Mouse (Mus musculus) hindbrain, embryonic 11.5 days (tissue): ENCODE measurements at regions not wholly inside any gene's neighbourhood (a gene's known extent, or its start where the extent isn't known, plus 50 kb on each side); places are given as distances from the start of the nearest gene placed in this dataset.

Source experiments
- ATAC-seq: fragments of 200-750 bp; cut with Nextera tagmentation; 2 replicates; pipeline ENCODE4 v1.8.0; 2017; ENCODE audit warnings: mild to moderate bottlenecking, moderate TSS enrichment, moderate library complexity; ENCODE audit not compliant: low FRiP score
- DNase-seq: peaks from one replicate; pipeline ENCODE4 v3.0.0-alpha.2; 2015; ENCODE audit warnings: low spot score
- H3K27ac ChIP-seq: fragments of 300-500 bp; sonication (generic); 2 replicates; pipeline ENCODE4 v1.5.1; 2014; ENCODE audit warnings: mild to moderate bottlenecking, low read depth, low read length
- H3K27me3 ChIP-seq: fragments of 300-500 bp; sonication (generic); 2 replicates; pipeline ENCODE4 v1.6.1; 2014; ENCODE audit warnings: mild to moderate bottlenecking, low read length, moderate library complexity, mixed read lengths; ENCODE audit not compliant: control insufficient read depth, insufficient read depth
- H3K36me3 ChIP-seq: fragments of 300-500 bp; sonication (generic); 2 replicates; pipeline ENCODE4 v1.6.1; 2014; ENCODE audit warnings: mild to moderate bottlenecking, low read length, moderate library complexity, mixed read lengths; ENCODE audit not compliant: control insufficient read depth, insufficient read depth
- H3K4me1 ChIP-seq: fragments of 300-500 bp; sonication (generic); replicated peaks from 2 replicates; pipeline ENCODE4 v1.6.1; 2014; ENCODE audit warnings: low read length, mixed read lengths; ENCODE audit not compliant: control insufficient read depth, insufficient read depth
- H3K4me2 ChIP-seq: fragments of 300-500 bp; sonication (generic); replicated peaks from 2 replicates; pipeline ENCODE4 v1.6.1; 2014; ENCODE audit warnings: mild to moderate bottlenecking, low read depth, low read length
- H3K4me3 ChIP-seq: fragments of 300-500 bp; sonication (generic); 2 replicates; pipeline ENCODE4 v1.5.1; 2014; ENCODE audit warnings: low read depth, low read length
- H3K9ac ChIP-seq: fragments of 300-500 bp; sonication (generic); 2 replicates; pipeline ENCODE4 v1.6.1; 2014; ENCODE audit warnings: low read depth, low read length
- H3K9me3 ChIP-seq: fragments of 300-500 bp; sonication (generic); 2 replicates; pipeline ENCODE4 v1.6.1; 2016; ENCODE audit warnings: low read length; ENCODE audit not compliant: control insufficient read depth
- WGBS: fragments of 180-500 bp; shearing (Covaris S2); extraction: QIAGEN DNeasy Blood & Tissue Kit; methylation state at CpG from one replicate; pipeline ENCODE4 v1.1.7; 2014; 5-methylcytosine and 5-hydroxymethylcytosine counted together

DNA sequence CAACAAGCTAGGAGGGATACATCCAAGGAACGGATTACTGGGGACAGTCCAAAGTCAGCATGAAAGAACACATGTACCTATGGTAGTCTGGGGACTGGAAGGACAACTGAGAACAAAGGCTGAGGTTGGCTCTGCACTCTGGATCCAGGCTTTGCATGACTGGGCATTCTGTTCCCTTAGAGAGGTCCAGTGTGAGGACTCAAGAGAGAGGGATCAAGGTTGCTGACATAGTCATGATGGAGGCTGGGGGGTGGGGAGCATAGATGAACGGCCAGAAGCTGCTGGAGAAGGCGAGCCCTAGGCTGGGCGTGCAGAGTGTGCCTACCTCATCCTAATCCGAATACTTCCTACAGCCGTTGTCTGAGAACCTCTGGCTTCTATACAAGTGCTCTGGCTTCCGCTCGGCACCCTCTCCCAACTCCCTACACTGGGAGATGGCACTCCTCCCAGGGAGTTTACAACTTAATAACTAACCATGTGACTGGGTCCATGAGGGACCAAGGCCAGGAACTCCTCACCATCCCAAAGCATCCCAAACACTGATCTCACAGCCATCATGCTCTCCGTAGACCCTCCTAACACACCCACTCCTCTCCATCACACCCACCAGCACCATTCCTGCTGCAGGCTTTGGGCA is 75.7 kb upstream of the Tle3 start:
- no peaks in the 10 kb centered on the region for H3K27me3 ChIP-seq
- no peaks in the 10 kb centered on the region for H3K36me3 ChIP-seq
- H3K9me3 ChIP-seq, result no peaks in the 10 kb centered on the region
- WGBS, result 95% methylated on average over 9 of the region's 9 CpGs
- H3K4me2 ChIP-seq, result no peak overlapping the region
- H3K4me1 ChIP-seq, result peaks cover 9% of the 10 kb centered on the region
- H3K9ac ChIP-seq, result no peak overlapping the region
- H3K4me3 ChIP-seq, result no peak overlapping the region
- ATAC-seq (no peak), DNase-seq (no peak)
- no peak overlapping the region for H3K27ac ChIP-seq

- Histone ChIP-seq H3K27ac (no peak overlapping the region), H3K9ac (no peak overlapping the region), H3K4me1 (peaks cover 9% of the 10 kb centered on the region), H3K4me2 (no peak overlapping the region), H3K9me3 (no peaks in the 10 kb centered on the region), H3K4me3 (no peak overlapping the region), H3K36me3 (no peaks in the 10 kb centered on the region), H3K27me3 (no peaks in the 10 kb centered on the region)
- ATAC-seq, result no peak
- no peak for DNase-seq
- 64% methylated on average over 4 of the region's 4 CpGs for WGBS
Measured at GRCm38 (mm10) chr9:61297385-61297784, 74.8 kb upstream of the Tle3 start.

DNA sequence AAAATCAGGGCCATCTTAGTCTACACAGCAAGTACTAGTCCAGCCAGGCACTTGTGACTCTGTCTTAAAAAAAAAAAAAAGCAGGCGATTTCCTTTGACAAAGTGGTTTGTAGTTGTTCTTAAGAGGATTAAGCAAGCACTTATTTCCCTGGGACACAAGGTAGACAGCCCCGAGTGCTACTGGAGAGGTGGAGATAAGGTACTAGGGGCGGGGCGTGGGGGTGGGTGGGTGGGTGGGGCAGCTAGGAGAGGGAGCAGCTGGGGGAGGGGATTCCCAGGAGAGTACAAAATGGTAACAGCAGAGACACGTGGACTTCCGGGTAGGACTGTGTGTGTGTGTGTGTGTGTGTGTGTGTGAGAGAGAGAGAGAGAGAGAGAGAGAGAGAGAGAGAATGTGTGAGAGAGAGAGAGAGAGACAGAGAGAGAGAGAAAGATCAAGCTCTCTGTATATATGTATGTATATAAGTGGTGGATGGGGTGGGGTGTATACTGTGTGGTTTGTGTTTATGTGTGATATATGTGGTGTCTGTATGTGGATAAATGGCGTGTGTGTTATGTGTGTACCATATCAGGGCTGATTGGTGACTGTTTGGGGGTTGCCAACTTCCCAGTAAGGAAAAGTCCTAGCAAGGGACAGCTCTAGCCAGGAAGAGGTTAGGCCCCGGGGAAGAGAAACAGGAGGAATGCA is 72.1 kb upstream of the Tle3 start:
- no peak overlapping the region for H3K9ac ChIP-seq
- no peaks in the 10 kb centered on the region for H3K36me3 ChIP-seq
- 67% methylated on average over 6 of the region's 8 CpGs for WGBS
- no peak for DNase-seq
- H3K9me3 ChIP-seq, result no peaks in the 10 kb centered on the region
- no peak for ATAC-seq
- H3K4me1 ChIP-seq, result 0 out of 2 replicates have a peak, but pooled peaks cover 2% of the 10 kb centered on the region
- H3K27me3 ChIP-seq, result no peaks in the 10 kb centered on the region
- no peak overlapping the region for H3K27ac ChIP-seq
- H3K4me2 ChIP-seq, result no peak overlapping the region
- H3K4me3 ChIP-seq, result no peak overlapping the region

- WGBS, result 82% methylated on average over 8 of the region's 8 CpGs
- 0 out of 2 replicates have a peak, but pooled peaks cover 2% of the 10 kb centered on the region for H3K4me1 ChIP-seq
Measured at GRCm38 (mm10) chr9:61301070-61301469, 71.1 kb upstream of the Tle3 start.

GRCm38 (mm10) chr9:61302724-61303123 is 69.4 kb upstream of the Tle3 start:
- no peaks in the 10 kb centered on the region for H3K9me3 ChIP-seq
- H3K4me2 ChIP-seq, result no peak overlapping the region
- WGBS, result 13% methylated on average over 5 of the region's 5 CpGs
- no peaks in the 10 kb centered on the region for H3K36me3 ChIP-seq
- no peak overlapping the region for H3K9ac ChIP-seq
- no peaks in the 10 kb centered on the region for H3K27me3 ChIP-seq
- DNase-seq (no peak), ATAC-seq (no peak)
- no peak overlapping the region for H3K27ac ChIP-seq
- H3K4me1 ChIP-seq, result 0 out of 2 replicates have a peak, but pooled peaks cover 2% of the 10 kb centered on the region
- H3K4me3 ChIP-seq, result no peak overlapping the region

More at GRCm38 (mm10) chr9:61301070-61301469, 71.1 kb upstream of the Tle3 start:
- Histone ChIP-seq H3K27ac (no peak overlapping the region), H3K36me3 (no peaks in the 10 kb centered on the region), H3K4me2 (no peak overlapping the region), H3K9me3 (no peaks in the 10 kb centered on the region), H3K27me3 (no peaks in the 10 kb centered on the region), H3K4me3 (no peak overlapping the region), H3K9ac (no peak overlapping the region)
- no peak for ATAC-seq
- no peak for DNase-seq

DNA sequence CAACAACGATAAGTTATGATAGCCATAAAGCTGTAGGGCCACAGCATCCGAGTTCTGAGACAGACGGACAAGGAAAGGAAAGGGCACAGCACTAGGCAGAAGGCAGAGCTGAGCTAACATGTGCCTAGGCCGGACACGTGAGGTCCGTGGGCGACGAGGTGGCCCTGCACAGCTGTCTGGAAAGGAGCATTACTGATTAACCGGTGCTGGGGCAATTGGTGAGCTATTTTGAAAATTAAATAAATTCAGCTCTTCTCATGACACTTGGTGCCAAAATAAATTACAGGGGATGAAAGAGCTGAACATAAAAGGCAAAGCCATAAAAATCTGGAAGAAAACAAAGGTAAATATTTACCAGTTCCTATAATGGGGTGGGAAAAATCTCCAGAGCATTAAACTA is 65.9 kb upstream of the Tle3 start:
- Histone ChIP-seq H3K36me3 (no peaks in the 10 kb centered on the region), H3K4me3 (no peak overlapping the region), H3K4me2 (no peak overlapping the region), H3K4me1 (0 out of 2 replicates have a peak, but pooled peaks cover 2% of the 10 kb centered on the region), H3K9me3 (no peaks in the 10 kb centered on the region), H3K27me3 (no peaks in the 10 kb centered on the region), H3K27ac (no peak overlapping the region), H3K9ac (no peak overlapping the region)
- WGBS, result 85% methylated on average over 9 of the region's 9 CpGs
- DNase-seq (no peak), ATAC-seq (no peak)

DNA sequence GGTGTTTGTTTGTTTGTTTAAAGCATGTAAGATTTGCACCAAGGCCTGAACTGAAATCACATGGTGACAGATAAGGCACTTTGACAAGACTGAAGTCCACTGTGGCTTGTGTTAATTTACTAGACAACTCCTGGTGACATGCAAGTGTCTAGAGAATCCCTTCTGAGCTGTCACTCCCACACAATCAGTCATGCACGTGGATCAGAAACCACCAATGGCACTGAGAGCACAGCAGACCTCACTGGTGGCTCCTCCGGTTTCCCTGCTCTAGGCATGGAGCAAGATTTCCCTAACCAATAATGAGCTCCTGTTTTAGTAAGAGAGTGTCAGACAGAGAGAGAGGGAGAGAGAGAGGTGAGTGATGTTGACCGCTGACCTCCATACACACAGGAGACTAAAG is 63.1 kb upstream of the Tle3 start:
- Histone ChIP-seq H3K4me1 (peaks cover 2% of the 10 kb centered on the region), H3K9me3 (no peaks in the 10 kb centered on the region), H3K9ac (no peak overlapping the region), H3K27me3 (no peaks in the 10 kb centered on the region), H3K27ac (no peak overlapping the region), H3K4me2 (no peak overlapping the region), H3K4me3 (no peak overlapping the region), H3K36me3 (no peaks in the 10 kb centered on the region)
- 44% methylated on average over 3 of the region's 3 CpGs for whole genome bisulfite sequencing
- no peak for ATAC-seq
- DNase-seq, result no peak

DNA sequence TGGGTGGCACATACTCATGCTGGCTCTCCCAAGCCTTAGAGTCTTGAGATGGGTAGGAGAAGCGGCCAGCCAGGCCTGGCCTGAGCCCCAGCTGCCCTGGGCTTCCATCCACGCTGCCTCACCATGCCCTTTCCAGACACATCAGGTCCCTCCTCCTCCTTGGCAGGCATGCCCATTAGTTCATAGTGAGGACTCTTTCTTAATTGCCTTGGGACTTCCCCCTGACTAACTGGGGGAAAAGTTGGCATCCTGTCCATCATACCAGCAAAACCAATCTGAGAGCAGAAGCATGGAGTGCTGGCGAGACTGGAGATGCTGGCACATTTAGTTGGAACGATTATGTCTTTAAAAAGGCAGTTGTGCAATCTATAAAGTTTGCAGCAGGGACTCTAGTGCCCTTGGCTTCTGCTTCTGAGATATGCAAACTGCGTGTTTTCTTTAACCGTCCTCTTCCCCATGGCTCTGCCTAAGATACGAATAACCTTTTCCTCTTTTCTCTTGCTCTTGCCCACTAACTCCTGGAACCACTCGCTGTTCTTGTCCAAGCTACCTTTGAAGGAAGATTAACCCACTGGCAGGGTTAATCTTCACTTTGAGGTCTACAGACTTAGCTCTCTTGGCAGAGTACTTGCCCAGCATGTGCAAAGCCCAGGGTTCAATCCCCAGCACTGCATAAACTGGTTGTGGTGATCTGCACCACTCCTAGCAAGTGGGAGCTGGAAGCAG is 62.2 kb upstream of the Tle3 start:
- no peak overlapping the region for H3K4me3 ChIP-seq
- H3K4me1 ChIP-seq, result peaks cover 2% of the 10 kb centered on the region
- no peak overlapping the region for H3K9ac ChIP-seq
- no peak overlapping the region for H3K4me2 ChIP-seq
- H3K27me3 ChIP-seq, result no peaks in the 10 kb centered on the region
- no peak overlapping the region for H3K27ac ChIP-seq
- ATAC-seq (no peak), DNase-seq (no peak)
- 94% methylated on average over 8 of the region's 8 CpGs for WGBS
- no peaks in the 10 kb centered on the region for H3K9me3 ChIP-seq
- H3K36me3 ChIP-seq, result no peaks in the 10 kb centered on the region
